Mouse (Mus musculus): ENCODE measurements at regions not wholly inside any gene's neighbourhood (a gene's known extent, or its start where the extent isn't known, plus 50 kb on each side); places are given as distances from the start of the nearest gene placed in this dataset.

GRCm38 (mm10) chrX:16421159-16421558 lies 101.5 kb upstream of the Cypt1 start:
- DNase-seq = no peak

- DNase-seq = no peak
Measured at GRCm38 (mm10) chrX:16421663-16422062, 101.0 kb upstream of the Cypt1 start.

- no peak for DNase-seq
Measured at GRCm38 (mm10) chrX:16438088-16438487, 84.6 kb upstream of the Cypt1 start.

GRCm38 (mm10) chrX:16450496-16451078 lies 72.1 kb upstream of the Cypt1 start:
- peak; percentile 12 to 25 for DNase-seq
